Mouse (Mus musculus) cortical plate, adult 2 months (tissue): ENCODE data around the gene Tmem265.

Experiments
- CTCF ChIP-seq: fragments of 200-500 bp; IDR thresholded peaks from 2 replicates; pipeline ENCODE4 v1.5.1; 2011; ENCODE audit warnings: mild to moderate bottlenecking, control low read depth, low read length; ENCODE audit not compliant: insufficient read depth; ENCODE audit errors: extremely low read depth
- POLR2A ChIP-seq: fragments of 200-500 bp; IDR thresholded peaks from 2 replicates; pipeline ENCODE4 v1.6.1; 2011; ENCODE audit warnings: mild to moderate bottlenecking, low read length, control low read depth; ENCODE audit not compliant: insufficient read depth; ENCODE audit errors: extremely low read depth

DNA sequence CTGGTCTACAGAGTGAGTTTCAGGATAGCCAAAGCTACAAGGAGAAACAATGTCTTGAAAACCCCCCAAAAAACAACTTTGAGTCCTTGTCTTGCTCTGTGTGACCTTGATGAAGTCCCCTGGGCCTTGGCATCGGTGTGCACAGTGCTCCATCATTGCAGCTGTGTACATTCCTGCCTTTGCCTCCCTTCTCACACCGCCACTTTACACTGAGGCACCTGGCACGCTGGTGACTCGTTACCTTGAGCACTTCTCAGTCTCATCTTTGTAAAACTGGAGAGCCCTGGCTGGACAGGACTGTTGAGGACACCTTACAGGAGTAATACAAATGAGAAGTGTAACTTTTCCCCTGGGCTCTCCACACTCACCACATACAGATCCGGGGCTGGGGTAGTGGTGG, 26.0 kb downstream of the Tmem265 start:
- TF ChIP-seq CTCF, result no peak
- TF ChIP-seq POLR2A, result no peak
